Comparison of ENCODE assay signal across 11 mouse cellular contexts in the genomic region with DNA sequence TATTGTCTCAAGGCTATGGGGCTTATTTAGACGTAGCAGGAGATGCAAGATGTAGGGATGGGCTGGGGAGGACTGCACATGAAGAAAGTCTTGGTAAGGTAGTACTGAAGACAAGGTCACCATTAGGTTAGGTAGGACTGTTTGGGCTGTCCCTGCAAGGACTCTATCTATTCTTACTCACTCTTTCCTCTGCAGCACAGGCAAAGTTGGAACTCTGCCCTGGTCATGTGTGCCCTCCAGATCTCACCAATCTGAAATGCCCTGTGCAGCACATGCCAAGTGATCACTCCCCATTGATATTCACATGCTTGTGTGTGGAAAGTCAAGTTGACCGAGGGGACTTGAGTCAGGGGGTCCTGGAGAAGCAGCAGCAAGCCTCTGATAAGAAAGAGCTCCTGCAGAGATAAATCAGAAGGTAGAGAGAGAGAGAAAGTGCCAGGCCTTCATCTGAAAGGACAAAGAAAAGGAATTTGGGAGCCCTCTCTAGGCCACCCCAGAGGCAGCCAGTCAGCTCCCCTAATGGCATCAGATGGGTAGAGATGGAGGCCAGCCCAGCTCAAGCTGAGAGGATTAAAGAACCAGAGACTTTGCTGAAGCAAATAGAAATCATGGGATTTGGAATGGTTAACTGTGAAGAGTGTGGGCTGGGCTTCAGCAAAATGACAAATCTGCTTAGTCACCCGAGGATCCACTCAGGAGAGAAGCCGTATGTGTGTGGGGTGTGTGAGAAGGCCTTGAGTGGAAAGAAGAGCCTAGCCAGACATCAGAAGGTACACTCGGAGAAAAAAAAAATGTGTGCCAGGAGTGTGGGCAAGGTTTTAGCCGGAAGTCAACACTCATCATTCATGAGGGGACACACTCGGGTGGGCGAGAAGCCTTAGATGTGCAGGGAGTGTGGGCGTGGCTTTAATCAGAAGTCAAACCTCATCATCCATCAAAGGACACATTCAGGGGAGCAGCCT.
A peak's percentile ranks its signal among the peaks of the same experiment; 100 is the strongest.
DNase-seq lines count a peak whose midpoint lies in the region; ATAC-seq lines count a peak whose summit lies in the region.
"Had no signal": no experiment of that assay in that cellular context is flagged by ENCODE, and none has a peak within 500 bp of the region (broad histone marks: within the 10 kb centered on the region; RNA-seq: fewer than 3 reads in every experiment).

No protein-coding gene starts in this region.

- peak; percentile 52 to 54 for DNase-seq in cerebellum, postnatal 14 days
- DNase-seq in cerebellum, adult 11-12 months, result no peak
- DNase-seq in 3T3-L1 (ENCODE audit: low read depth, low spot score), result peak; percentile 42
- DNase-seq in left cerebral cortex, adult 9 months (ENCODE audit: low spot score in 2 of 2), result peak; percentile 81
- no peak for DNase-seq in spleen, postnatal 10 days (ENCODE audit: low spot score in 2 of 2)
- DNase-seq in thymus, adult 18-20 months, result no peak
- no peak for DNase-seq in lung, postnatal 36 days
- DNase-seq: B cell, adult 2 months; cerebellum, adult 8-10 months had no signal

- peak; percentile 90 for ATAC-seq in frontal cortex, adult (ENCODE audit: low TSS enrichment)
- ATAC-seq: inflammation-experienced regulatory T-cells, adult 6 months had no signal

Comparison
In these comparisons a context has a peak if more than half of its experiments do, and no peak if none do; other contexts are left out.
1. DNase-seq: peak in cerebellum, postnatal 14 days (2 of 2), 3T3-L1 (single experiment) and left cerebral cortex, adult 9 months (2 of 2); none in cerebellum, adult 11-12 months (single experiment), spleen, postnatal 10 days (0 of 2), thymus, adult 18-20 months (0 of 2) and lung, postnatal 36 days (single experiment).